Mouse (Mus musculus) CD4-positive, CD25-positive, alpha-beta regulatory T cell, adult 4 months (primary cell): ENCODE measurements around the gene Dhx33. TPM values are rescaled to one million over a fixed set of nuclear protein-coding genes. Genes with fewer than 3 reads are reported as not detected.

Experiments used
- polyA plus RNA-seq, 2 experiments: library from polyadenylated mRNA; unstranded; fragments of 100-300 nt; shearing (Covaris generic); gene quantifications; one replicate each; pipeline ENCODE4 v1.2.1; 2017

The Dhx33 gene
- polyA plus RNA-seq, 2 experiments from 2014 or later: 5.0 to 6.0 TPM

Other genes starting within 250 kb of the Dhx33 start
- gene Zfp3, start 240.2 kb downstream of the Dhx33 start, polyA plus RNA-seq: 1 to 10 TPM; 4.0 to 5.3 TPM
- gene Scimp, start 191.9 kb downstream of the Dhx33 start, polyA plus RNA-seq: under 1 TPM in 1 of 2 experiments, not detected in 1; 0.81 TPM
- 10 to 100 TPM in 1 of 2 experiments, 1 to 10 TPM in 1; 8.5 to 10.9 TPM for gene Rabep1, start 159.7 kb downstream of the Dhx33 start, polyA plus RNA-seq
- gene Nup88, start 34.5 kb downstream of the Dhx33 start, polyA plus RNA-seq: 10 to 100 TPM; 71.4 to 92.7 TPM
- gene Rpain, start 34.2 kb downstream of the Dhx33 start, polyA plus RNA-seq: 10 to 100 TPM; 70.1 to 90.2 TPM
- gene C1qbp, start 21.4 kb downstream of the Dhx33 start, polyA plus RNA-seq: 10 to 100 TPM in 1 of 2 experiments, 1 to 10 TPM in 1; 3.7 to 16.3 TPM
- gene Mis12, start 15.2 kb upstream of the Dhx33 start, polyA plus RNA-seq: 10 to 100 TPM; 18.8 to 24.4 TPM
- 100 to 1,000 TPM; 121 to 138 TPM for gene Derl2, start 15.4 kb upstream of the Dhx33 start, polyA plus RNA-seq
- gene 6330403K07Rik, start 29.1 kb upstream of the Dhx33 start, polyA plus RNA-seq: 10 to 100 TPM in 1 of 2 experiments, 1 to 10 TPM in 1; 9.6 to 10.8 TPM
- gene Nlrp1a, start 140.3 kb upstream of the Dhx33 start, polyA plus RNA-seq: under 1 TPM; 0.17 to 0.67 TPM
- gene Nlrp1b, start 226.3 kb upstream of the Dhx33 start, polyA plus RNA-seq: 1 to 10 TPM; 2.8 to 4.8 TPM